Mouse (Mus musculus) lung, postnatal 4 days (tissue): ENCODE data around the gene Pabpc6.

Source experiments
- DNase-seq, 2 experiments: peaks; one replicate each; pipeline ENCODE4 v3.0.0; 2021

Gene Pabpc6

GRCm38 (mm10) chr17:9669283-9669905, at the start of gene Pabpc6:
Pabpc6 (minus strand) TSS chr17:9669717.
- no peak for DNase-seq

- DNase-seq, result no peak
These were observed 41.4 kb upstream of the Pabpc6 start for GRCm38 (mm10) chr17:9710910-9711309.

DNA sequence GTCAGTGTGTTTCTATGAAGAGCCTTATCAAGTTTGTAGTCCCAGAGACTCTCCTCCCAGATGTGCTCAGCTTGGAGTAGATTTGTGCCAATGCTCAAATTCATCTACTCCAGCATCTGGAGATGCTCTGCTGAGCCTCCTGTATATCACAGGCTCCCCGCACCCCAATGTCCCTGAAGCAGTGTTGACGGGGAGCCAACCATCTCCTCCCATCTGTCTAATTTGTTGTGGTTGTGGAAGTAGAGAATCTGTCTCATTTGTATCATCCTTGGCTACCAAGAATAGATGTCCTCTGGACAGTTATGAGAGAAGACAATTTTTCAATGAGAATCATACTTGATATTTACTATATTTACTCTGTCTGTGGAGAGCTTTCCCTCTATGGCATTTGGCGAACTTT, 39.4 kb upstream of the Pabpc6 start:
- no peak for DNase-seq

- no peak for DNase-seq
These were observed 37.8 kb upstream of the Pabpc6 start for GRCm38 (mm10) chr17:9707356-9707755.

DNA sequence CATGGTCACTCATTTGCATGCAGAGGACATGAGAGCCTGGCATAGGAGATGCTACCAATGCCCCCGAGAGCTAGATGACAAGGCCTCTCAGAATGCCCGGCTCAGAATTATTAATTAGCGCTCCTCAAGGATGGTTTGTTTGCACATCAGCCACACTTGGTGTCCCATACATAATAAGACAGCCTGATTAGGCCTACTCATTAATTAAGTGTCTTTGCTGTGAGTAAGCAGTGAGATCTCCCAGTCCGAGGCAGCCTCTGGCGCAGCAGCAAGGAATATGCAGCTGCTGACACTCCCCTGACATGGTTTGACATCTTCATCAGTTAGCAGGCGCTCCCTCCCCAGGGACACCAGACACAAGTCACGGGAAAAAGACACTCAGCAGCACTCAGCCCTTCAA, 28.2 kb upstream of the Pabpc6 start:
- peak; percentile 7 to 40 for DNase-seq

- DNase-seq, result no peak
These were observed 21.7 kb upstream of the Pabpc6 start for GRCm38 (mm10) chr17:9691251-9691650.

DNA sequence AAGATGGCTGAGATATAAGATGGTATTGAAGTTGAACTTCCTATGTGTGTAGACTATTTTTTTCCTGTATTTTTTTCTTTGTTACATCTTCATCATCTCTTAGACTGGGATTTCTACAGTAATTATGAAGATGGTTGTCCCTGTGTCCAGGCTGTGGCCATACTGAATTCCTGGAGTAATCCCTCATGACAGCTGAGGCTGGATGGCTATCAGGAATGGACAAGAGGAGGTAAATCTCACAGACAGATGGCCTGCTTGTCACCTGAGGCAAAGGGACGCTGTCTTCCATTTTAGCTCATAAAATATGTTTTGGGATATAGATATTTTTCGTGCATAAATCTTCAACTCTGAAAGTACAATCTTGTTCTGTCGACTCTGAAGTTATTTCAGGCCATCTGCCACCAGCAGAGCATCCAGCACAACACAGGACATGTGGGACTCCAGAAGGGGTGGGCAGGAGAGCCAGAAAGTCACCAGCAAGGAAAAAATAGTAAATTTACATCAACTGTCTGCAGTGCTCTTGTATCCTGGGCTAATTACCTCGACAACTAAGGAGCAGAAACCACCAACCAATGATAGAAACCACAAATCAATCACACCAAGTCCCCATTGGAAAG, 14.1 kb upstream of the Pabpc6 start:
- DNase-seq, result no peak

DNA sequence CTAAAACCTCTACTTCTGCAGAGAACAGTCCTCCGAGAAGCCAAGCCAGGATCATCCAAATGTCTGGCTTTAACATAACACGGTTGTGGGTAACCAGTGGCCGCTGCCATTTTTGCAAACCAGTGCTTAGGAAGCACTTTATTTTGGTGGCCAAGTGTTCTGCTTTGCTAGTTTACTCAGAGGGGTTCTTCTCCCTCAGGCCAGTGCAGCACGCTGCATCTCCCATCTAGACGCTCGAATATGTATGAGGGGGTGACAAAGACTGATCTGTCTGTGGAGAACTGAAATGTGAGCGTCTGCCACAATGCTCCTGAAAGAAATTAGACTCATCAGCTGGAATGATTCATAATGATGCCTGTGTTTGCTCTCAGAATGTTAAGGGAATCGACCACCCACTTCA, 11.2 kb upstream of the Pabpc6 start:
- DNase-seq, result no peak

GRCm38 (mm10) chr17:9675175-9675789, 5.8 kb upstream of the Pabpc6 start:
- DNase-seq, result no peak

DNA sequence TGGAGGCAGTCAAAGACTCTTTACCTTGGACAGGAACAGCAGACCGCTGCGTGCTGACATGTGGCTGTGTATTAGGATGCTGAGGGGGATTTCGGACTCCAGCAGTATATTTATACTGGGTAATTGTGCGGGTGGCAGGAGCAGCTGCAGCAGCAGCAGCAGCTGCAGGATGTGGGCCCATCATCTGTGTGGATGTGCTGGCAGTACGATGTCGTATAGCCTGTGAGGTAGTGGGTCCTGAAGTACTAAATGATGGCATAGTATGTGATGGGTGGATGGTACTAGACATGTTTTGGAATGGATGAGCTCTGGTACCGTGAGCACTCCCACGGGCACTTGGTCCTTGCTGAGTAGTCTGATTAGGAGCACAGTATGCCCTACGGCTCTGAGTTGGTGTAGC, 1.6 kb downstream of the Pabpc6 start:
- no peak for DNase-seq

GRCm38 (mm10) chr17:9658651-9659050, 10.9 kb downstream of the Pabpc6 start:
- no peak for DNase-seq

- DNase-seq, result no peak
These were observed 15.4 kb downstream of the Pabpc6 start for GRCm38 (mm10) chr17:9654155-9654554.

DNA sequence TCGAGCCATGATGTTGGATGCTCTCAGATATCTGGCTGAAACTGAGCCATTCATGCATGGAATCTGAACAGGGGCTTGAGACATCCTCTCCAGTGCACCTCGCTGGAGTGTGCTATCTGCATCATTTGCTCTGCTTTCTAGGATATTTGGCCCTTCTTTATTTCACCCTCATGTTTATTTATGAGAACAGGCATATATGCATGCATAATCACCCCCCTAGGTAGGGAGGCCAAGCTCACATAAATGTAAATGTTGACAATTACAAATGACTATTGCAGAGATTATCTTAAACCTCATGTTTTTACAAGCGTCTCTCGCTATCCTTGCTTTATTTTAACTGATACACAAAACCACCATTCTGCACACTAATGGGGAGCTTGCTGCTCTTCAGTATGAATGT, 21.9 kb downstream of the Pabpc6 start:
- no peak for DNase-seq

DNA sequence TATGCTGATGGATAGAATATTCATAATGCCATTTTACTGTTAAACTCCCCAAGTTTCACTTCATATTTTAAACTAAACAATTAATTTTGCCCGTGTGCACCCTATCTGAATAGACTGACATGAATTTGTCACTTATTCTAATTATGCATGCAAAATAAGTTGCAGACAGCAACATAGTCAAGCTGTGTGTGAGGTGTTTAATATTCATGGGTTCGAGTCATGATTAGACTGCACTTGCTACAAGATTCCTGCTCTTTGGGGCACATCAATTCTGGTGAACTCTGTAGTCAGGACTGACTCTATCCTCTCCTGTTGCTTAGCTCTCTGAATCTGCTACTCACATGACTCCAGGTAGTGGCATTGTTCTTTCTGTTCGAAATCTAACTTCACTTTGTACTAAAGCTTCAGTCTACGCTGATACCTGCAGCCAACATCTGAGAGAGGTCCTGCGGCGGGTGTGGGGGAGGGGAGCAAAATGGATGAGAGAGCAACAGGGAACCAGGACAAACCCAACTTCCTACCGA, 25.8 kb downstream of the Pabpc6 start:
- no peak for DNase-seq

- DNase-seq, result no peak
These were observed 32.5 kb downstream of the Pabpc6 start for GRCm38 (mm10) chr17:9637011-9637410.

DNA sequence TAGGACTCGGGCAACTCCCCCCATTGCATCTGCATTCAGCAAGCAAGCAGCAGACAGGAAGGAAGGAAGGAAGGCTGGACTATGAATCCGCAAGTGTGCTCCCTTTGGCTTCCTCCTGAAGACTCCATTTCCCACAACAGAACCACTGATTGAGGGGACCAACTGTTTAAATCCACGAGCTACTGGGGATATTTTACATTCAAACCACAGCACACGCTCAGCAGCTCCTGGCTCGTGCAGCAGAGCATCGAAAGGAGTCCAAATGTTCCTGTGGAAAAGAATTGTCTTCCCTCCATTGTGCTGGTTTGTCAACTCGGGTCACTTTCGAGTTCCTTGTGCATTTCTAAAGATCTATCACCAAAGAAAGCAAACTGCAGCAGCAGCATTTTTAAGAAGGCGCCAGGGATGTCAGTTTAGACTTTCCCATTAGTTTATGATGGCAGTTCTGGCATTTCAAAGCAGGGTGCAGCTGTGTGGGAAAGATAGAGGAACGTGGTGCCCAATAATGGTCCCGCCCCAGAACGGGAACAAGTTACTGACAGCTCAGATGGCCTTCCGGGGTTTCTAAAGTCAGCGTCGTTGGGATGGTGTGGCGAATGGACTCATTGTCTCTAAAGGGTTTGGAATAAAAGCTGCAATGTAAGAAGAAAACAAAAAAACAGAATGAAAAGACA, 36.8 kb downstream of the Pabpc6 start:
- no peak for DNase-seq

GRCm38 (mm10) chr17:9632140-9632539, 37.4 kb downstream of the Pabpc6 start:
- DNase-seq, result no peak

GRCm38 (mm10) chr17:9631081-9631480, 38.4 kb downstream of the Pabpc6 start:
- no peak for DNase-seq

- DNase-seq, result no peak
These were observed 42.5 kb downstream of the Pabpc6 start for GRCm38 (mm10) chr17:9627011-9627410.
